Mouse (Mus musculus) lung, postnatal 0 days (tissue): Measurements from ENCODE around the gene Ptprt.

ENCODE experiments used
- CTCF ChIP-seq: IDR thresholded peaks from 2 replicates; pipeline ENCODE4 v1.5.1; 2016; ENCODE audit warnings: antibody characterized with exemption, mild to moderate bottlenecking
- EP300 ChIP-seq: IDR thresholded peaks from 2 replicates; pipeline ENCODE4 v1.6.1; 2016; ENCODE audit warnings: antibody characterized with exemption, mild to moderate bottlenecking, control low read depth

DNA sequence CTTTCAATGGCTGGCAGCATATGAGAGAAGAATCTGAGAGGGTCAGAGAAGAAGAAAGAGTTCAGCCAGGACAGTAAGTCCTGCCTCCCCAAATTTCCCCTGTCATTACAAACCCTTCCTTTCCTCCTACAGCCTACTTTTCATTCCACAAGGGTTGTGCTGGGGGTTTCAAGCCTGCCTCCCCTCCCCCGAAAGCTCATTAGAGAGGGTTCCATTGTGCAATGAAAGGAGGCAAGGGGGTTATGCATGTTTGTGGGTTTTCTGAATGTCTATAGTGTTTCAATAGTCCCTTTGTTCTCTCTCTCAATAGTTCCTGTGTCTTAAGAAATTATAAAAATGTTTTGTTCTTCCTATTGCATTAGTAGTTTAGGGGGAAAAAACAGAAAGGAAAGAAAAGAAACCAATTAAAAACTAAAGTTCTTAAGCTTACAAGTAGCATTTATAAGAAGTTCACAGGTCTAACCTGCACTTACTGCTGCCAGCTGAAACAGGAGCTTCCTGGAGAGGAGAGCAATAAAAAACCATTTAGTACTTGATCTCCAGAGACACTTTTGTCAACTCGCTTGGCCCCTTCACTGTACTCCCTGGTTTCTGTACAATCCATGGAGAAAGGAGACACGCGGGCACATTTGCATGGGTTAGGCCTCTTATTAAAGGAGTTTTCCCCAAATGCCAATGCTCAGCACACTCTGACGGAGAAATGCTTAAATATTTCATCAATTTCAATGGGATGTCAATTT lies 247.7 kb downstream of the Ptprt start:
- TF ChIP-seq CTCF: no peak
- no peak for TF ChIP-seq EP300
